Mouse (Mus musculus) gastrocnemius, postnatal 14 days (tissue): ENCODE measurements at regions not wholly inside any gene's neighbourhood (a gene's known extent, or its start where the extent isn't known, plus 50 kb on each side); places are given as distances from the start of the nearest gene placed in this dataset.

Experiments used
- DNase-seq: peaks from one replicate; pipeline ENCODE4 v3.0.0; 2021; ENCODE audit warnings: mixed read lengths
- intact Hi-C: fragments of 180-260 bp; cut with DNase I; formaldehyde crosslinking; loops from one replicate; pipeline ENCODE4 v1.15.1; 2025; ENCODE audit warnings: low total_unique reads

DNA sequence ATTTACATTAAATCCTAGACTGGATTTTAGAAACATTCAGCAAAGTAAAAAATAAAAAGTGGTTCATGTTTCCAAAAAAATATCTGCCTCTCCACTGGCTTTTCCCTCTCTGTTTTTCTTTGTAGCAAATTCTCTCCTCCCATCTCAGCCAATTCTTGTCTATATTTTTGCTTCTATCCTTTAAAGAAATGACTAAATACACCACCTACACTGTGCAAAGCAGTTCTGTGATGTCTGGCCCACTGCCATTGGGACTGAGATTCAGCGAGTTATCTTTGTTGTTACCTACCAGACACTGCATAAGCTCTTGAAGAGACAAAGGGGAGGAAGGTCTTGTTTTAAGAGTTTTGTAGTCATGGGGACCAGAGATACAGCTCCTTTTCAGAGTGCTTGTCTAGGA, 835.8 kb upstream of the Klhl29 start:
- no peak for DNase-seq
- intact Hi-C loops: no loop called here

- DNase-seq: no peak
- intact Hi-C loops: no loop called here
These were observed 813.8 kb upstream of the Klhl29 start for GRCm38 (mm10) chr12:6189232-6189631.

GRCm38 (mm10) chr12:6168795-6169194, 793.3 kb upstream of the Klhl29 start:
- intact Hi-C loops: no loop called here
- DNase-seq: no peak

DNA sequence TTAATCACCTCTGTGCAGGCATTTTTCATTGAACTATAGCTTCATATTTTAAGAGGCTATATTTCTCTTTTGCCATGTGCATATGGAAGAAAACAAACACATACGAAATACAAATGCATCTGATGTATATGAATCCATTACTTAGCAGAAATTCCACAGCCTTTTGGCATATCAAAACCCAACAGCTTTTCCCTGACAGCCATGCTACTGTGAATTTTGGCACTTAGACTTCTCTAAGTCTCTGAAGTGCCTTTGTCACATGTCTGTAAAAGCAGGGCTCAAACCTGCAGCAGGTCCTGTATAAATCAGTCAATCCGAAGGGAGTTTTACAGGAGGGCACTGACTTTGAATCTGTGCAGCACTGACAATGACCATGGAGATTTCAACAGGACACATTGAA, 778.8 kb upstream of the Klhl29 start:
- intact Hi-C loops: no loop called here
- DNase-seq: no peak

DNA sequence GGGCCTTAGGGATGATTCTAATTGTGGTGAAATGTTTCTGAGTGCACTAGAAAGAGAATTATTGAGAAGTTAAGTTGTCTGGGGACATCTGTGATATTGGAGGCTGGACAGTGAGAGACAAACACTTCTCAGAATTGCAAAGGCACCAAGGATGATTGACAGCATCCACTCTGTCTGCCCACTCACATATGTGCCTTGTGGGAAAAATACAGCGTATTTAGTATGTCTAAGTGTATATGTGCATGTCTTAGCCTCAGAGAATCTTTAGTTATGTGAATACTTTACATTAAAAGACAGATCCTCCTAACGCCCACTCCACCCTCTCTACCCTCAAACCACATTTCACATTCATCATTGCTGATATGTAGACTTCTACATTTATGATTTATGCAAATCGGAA, 776.0 kb upstream of the Klhl29 start:
- no peak for DNase-seq
- intact Hi-C loops: no loop called here

GRCm38 (mm10) chr12:6132451-6132850, 757.0 kb upstream of the Klhl29 start:
- intact Hi-C loops: no loop called here
- DNase-seq: no peak

GRCm38 (mm10) chr12:6119557-6119956, 744.1 kb upstream of the Klhl29 start:
- intact Hi-C loops: no loop called here
- no peak for DNase-seq

GRCm38 (mm10) chr12:6115254-6115653, 739.8 kb upstream of the Klhl29 start:
- DNase-seq: no peak
- intact Hi-C loops: no loop called here

DNA sequence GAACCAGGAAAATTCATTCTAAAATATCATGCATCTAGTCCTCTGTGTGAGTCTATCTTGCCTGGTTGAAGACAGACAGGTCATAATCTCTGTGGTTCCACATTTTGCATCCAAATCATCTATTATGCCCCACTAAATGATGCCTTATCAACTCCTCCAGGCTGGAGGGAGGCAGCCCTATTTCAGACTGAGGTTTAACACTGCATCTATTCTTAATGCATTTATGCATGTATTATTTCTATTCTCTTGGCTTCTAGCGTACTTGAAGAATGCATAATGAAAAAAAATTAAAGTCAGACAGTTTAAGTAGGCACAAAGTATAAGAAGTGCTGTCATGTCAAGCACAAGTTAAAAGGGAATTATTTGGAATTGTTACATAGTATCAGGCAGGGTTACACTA, 721.8 kb upstream of the Klhl29 start:
- DNase-seq: no peak
- intact Hi-C loops: no loop called here

GRCm38 (mm10) chr12:6087627-6088350, 712.3 kb upstream of the Klhl29 start:
- intact Hi-C loops: no loop called here
- DNase-seq: no peak

- intact Hi-C loops: no loop called here
- no peak for DNase-seq
These were observed 711.6 kb upstream of the Klhl29 start for GRCm38 (mm10) chr12:6087071-6087470.

- intact Hi-C loops: no loop called here
- DNase-seq: no peak
These were observed 671.6 kb upstream of the Klhl29 start for GRCm38 (mm10) chr12:6046866-6047689.

DNA sequence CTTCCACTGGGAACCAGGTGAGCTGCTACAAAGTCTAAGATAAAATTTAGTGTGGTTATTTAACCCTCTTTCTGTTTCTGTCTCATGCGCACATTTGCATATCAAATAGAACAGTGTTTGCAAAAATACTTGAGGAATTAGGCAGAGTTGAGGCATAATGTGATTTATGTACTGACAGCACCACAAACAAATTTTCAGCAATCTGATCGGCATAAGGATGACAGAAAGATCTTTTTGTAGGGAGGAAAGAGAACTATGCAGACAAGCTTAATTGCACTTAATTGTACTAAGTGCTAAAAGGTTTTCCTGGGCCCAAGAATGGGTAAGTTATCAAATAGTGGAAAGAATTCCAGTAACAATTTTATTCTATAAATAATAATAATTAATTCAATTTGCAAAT, 670.6 kb upstream of the Klhl29 start:
- intact Hi-C loops: no loop called here
- DNase-seq: no peak

DNA sequence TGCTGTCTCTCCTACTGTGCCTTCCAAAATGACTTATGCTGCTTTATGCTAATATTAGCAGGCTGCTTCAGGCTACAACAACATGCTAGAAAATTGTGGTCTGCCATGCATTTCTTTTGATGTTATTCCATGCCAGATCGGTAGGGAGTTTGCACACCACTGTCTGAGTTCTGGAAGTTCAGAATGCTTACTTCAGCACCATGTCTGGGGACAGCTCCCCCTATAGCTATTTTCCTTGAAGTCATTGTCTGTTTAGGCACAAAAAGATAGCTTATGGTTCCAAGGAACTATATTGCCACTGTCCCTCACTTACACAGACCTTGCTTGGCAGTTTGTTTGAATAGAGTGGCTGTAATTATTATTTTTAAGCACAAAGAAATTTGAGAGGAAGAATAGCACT, 666.8 kb upstream of the Klhl29 start:
- intact Hi-C loops: no loop called here
- DNase-seq: no peak

DNA sequence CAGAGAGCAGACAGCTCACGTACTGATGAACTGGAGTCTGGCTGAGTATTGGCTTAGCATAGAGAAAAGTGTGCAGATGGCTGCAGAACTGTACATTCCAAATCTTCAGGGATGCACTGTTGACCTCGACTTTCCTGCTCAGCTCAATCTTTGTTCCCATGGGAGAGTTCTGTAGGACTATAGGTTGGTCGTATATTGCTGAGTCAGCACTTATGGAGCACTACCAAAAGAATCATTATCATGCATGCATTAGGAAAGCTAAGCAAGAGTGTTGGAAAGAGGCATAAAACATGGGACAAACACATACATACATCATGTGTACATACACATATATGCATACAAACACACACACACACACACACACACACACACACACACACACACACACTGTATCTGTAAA, 648.6 kb upstream of the Klhl29 start:
- DNase-seq: no peak
- intact Hi-C loops: no loop called here

- intact Hi-C loops: no loop called here
- peak; percentile 38 for DNase-seq
These were observed 647.0 kb upstream of the Klhl29 start for GRCm38 (mm10) chr12:6022490-6022889.

GRCm38 (mm10) chr12:6000961-6001360, 625.5 kb upstream of the Klhl29 start:
- intact Hi-C loops: no loop called here
- no peak for DNase-seq

DNA sequence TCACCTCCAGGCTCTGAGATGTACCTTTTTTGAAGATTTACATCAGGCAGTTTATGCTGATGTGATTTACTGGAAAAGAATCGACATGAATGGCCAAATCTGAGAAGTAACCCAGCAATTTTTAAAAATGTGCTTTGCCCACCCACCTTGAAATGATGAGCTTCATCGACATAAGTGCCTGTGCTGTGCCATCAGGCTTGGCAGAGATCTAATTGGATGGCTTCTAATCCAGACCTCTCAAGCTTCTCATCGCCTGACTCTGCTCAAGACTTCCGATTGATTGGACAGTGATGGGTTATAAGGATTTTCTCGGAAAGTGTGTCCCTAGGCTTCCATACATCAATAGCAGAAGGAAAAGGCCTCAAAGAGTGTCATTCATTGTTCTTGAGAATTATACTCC, 621.9 kb upstream of the Klhl29 start:
- intact Hi-C loops: no loop called here
- DNase-seq: no peak

GRCm38 (mm10) chr12:5996672-5997071, 621.2 kb upstream of the Klhl29 start:
- DNase-seq: no peak
- intact Hi-C loops: no loop called here

DNA sequence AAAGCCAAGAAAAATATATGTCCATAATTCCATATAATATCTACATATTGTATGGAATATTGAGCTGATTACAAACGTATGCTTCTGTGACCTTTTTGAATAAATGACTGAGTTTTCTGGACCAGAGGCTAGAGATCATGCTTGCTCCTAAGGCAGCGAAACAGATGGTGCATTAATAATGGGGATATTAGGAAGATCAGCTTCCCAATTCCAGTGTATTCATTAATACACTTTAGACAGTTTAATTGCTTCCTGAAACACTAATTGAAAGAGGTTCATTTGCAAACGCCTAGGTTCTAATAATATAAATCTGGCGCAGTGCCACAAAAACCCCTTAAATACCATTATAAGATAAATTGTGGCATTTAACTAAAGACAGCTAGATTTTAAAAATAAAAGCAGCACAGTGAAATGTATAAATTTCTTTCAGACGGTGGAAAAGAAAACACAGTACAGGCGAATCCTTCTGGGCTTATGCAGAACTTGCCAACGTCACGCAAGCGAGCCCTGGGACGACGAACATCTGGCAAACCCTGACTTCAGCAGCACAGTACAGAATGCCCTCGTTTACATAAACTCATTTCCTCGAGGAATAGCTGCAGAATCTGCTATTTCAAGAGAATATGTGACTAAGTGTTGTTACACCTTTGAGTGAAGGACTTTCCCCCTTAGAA, 608.6 kb upstream of the Klhl29 start:
- intact Hi-C loops: no loop called here
- no peak for DNase-seq

GRCm38 (mm10) chr12:5982096-5982495, 606.6 kb upstream of the Klhl29 start:
- DNase-seq: no peak
- intact Hi-C loops: no loop called here
